Mouse (Mus musculus): ENCODE data around the gene Hivep3. TPM values are rescaled to one million over a fixed set of nuclear protein-coding genes. Genes with fewer than 3 reads are reported as not detected.
A peak's percentile ranks its signal among the peaks of the same experiment; 100 is the strongest.

Gene Hivep3
- total and polyA plus RNA-seq, 3 experiments = 5.1 to 8.2 (median 6.0) TPM

DNA sequence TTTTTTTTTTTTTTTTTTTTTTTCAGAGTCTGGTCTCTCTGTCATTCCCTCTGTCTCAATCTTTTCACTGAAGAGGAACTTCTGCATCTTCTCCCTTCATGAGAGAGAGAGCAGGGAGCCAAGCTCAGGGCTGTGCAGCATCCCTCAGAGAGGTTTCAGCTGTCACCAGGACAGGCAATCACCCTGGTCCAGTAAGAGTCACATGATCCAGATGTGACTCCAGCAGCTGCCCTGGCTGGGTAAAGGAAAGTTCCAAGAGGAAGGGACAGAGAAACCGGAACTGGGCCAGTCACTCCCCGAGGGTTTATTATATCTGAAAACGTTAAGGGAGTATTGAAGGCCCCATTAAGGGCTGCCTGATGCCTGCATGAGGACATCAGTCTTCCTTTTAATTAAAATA is 25.8 kb upstream of the Hivep3 start:
- DNase-seq = peak; percentile 51 to 66
- no peaks in the 10 kb centered on the region for H3K79me2 ChIP-seq (replicated peaks; ENCODE audit: control insufficient read depth, insufficient read depth, low read length)

GRCm38 (mm10) chr4:119710208-119710607 is 23.4 kb upstream of the Hivep3 start:
- intact Hi-C loops (cut with DNase I) = no loop called here
- TF ChIP-seq POLR2A (IDR thresholded peaks at IDR 0.05; ENCODE audit: insufficient read depth, low read depth, low read length) (no peak), EP300 (IDR thresholded peaks at IDR 0.05; ENCODE audit: insufficient read depth, low read depth, low read length) (no peak), CTCF (IDR thresholded peaks at IDR 0.05) (no peak)
- 73% methylated on average over 4 of the region's 4 CpGs for WGBS
- Histone ChIP-seq H3K9ac (ENCODE audit: low read depth, low read length) (no peak overlapping the region), H3K4me3 (no peak overlapping the region), H3K27ac (no peak overlapping the region), H3K27me3 (ENCODE audit: control insufficient read depth, insufficient read depth, low read length) (no peaks in the 10 kb centered on the region), H3K79me2 (replicated peaks; ENCODE audit: control insufficient read depth, insufficient read depth, low read length) (no peaks in the 10 kb centered on the region), H3K36me3 (ENCODE audit: control insufficient read depth, insufficient read depth, low read length) (no peaks in the 10 kb centered on the region), H3K4me1 (ENCODE audit: control insufficient read depth, insufficient read depth, low read length) (no peaks in the 10 kb centered on the region)
- DNase-seq = no peak

More for the DNA sequence above, 25.8 kb upstream of the Hivep3 start:
- no peaks in the 10 kb centered on the region for H3K36me3 ChIP-seq (ENCODE audit: control insufficient read depth, insufficient read depth, low read length)
- no peak overlapping the region for H3K4me3 ChIP-seq
- H3K4me1 ChIP-seq (ENCODE audit: control insufficient read depth, insufficient read depth, low read length) = no peaks in the 10 kb centered on the region
- TF ChIP-seq POLR2A (IDR thresholded peaks at IDR 0.05; ENCODE audit: insufficient read depth, low read depth, low read length) (no peak), CTCF (IDR thresholded peaks at IDR 0.05) (no peak), EP300 (IDR thresholded peaks at IDR 0.05; ENCODE audit: insufficient read depth, low read depth, low read length) (no peak)
- 30% methylated on average over 3 of the region's 3 CpGs for WGBS
- H3K9ac ChIP-seq (ENCODE audit: low read depth, low read length) = no peak overlapping the region
- no peak overlapping the region for H3K27ac ChIP-seq
- no peaks in the 10 kb centered on the region for H3K27me3 ChIP-seq (ENCODE audit: control insufficient read depth, insufficient read depth, low read length)
- intact Hi-C loops (cut with DNase I) = no loop called here

DNA sequence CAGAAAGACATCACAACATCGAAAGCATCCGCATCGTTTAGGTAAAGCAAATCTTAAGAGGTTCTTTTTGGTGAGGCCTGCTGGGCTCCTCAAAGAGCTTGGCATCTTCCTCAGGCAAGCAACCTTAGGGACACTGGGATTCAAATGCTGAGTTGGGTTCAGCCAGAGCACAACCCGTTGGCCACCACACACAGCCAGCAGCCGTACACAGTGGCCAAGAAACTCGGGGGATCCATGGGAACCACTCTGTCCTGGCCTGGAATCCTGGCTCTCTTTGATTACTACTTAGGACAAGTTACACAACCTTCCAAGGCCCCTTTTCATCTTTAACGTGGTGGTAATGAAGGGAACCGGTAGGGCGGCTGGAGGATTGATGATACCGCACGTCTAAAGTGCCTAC is 16.1 kb upstream of the Hivep3 start:
- Histone ChIP-seq H3K27ac (no peak overlapping the region), H3K4me3 (no peak overlapping the region), H3K36me3 (ENCODE audit: control insufficient read depth, insufficient read depth, low read length) (no peaks in the 10 kb centered on the region), H3K27me3 (ENCODE audit: control insufficient read depth, insufficient read depth, low read length) (no peaks in the 10 kb centered on the region), H3K79me2 (replicated peaks; ENCODE audit: control insufficient read depth, insufficient read depth, low read length) (no peaks in the 10 kb centered on the region), H3K4me1 (ENCODE audit: control insufficient read depth, insufficient read depth, low read length) (peaks cover 2% of the 10 kb centered on the region), H3K9ac (ENCODE audit: low read depth, low read length) (no peak overlapping the region)
- TF ChIP-seq CTCF (IDR thresholded peaks at IDR 0.05) = no peak
- no peak for TF ChIP-seq POLR2A (IDR thresholded peaks at IDR 0.05; ENCODE audit: insufficient read depth, low read depth, low read length)
- TF ChIP-seq EP300 (IDR thresholded peaks at IDR 0.05; ENCODE audit: insufficient read depth, low read depth, low read length) = no peak
- intact Hi-C loops (cut with DNase I) = no loop called here
- 84% methylated on average over 11 of the region's 11 CpGs for WGBS
- DNase-seq = peak; percentile 51 to 70

GRCm38 (mm10) chr4:119721531-119721930 is 12.1 kb upstream of the Hivep3 start:
- TF ChIP-seq EP300 (IDR thresholded peaks at IDR 0.05; ENCODE audit: insufficient read depth, low read depth, low read length) = no peak
- TF ChIP-seq POLR2A (IDR thresholded peaks at IDR 0.05; ENCODE audit: insufficient read depth, low read depth, low read length) = no peak
- no peak for TF ChIP-seq CTCF (IDR thresholded peaks at IDR 0.05)
- intact Hi-C loops (cut with DNase I) = no loop called here
- H3K4me1 ChIP-seq (ENCODE audit: control insufficient read depth, insufficient read depth, low read length) = peaks cover 2% of the 10 kb centered on the region
- H3K79me2 ChIP-seq (replicated peaks; ENCODE audit: control insufficient read depth, insufficient read depth, low read length) = no peaks in the 10 kb centered on the region
- H3K27ac ChIP-seq = no peak overlapping the region
- 77% methylated on average over 3 of the region's 3 CpGs for WGBS
- H3K36me3 ChIP-seq (ENCODE audit: control insufficient read depth, insufficient read depth, low read length) = no peaks in the 10 kb centered on the region
- H3K9ac ChIP-seq (ENCODE audit: low read depth, low read length) = no peak overlapping the region
- no peak overlapping the region for H3K4me3 ChIP-seq
- no peak for DNase-seq
- H3K27me3 ChIP-seq (ENCODE audit: control insufficient read depth, insufficient read depth, low read length) = no peaks in the 10 kb centered on the region

- Histone ChIP-seq H3K9ac (ENCODE audit: low read depth, low read length) (no peak overlapping the region), H3K36me3 (ENCODE audit: control insufficient read depth, insufficient read depth, low read length) (no peaks in the 10 kb centered on the region), H3K4me3 (no peak overlapping the region), H3K27ac (no peak overlapping the region), H3K27me3 (ENCODE audit: control insufficient read depth, insufficient read depth, low read length) (no peaks in the 10 kb centered on the region), H3K4me1 (ENCODE audit: control insufficient read depth, insufficient read depth, low read length) (no peaks in the 10 kb centered on the region), H3K79me2 (replicated peaks; ENCODE audit: control insufficient read depth, insufficient read depth, low read length) (no peaks in the 10 kb centered on the region)
- 21% methylated on average over 5 of the region's 5 CpGs for WGBS
- no peak for DNase-seq
- no peak for TF ChIP-seq CTCF (IDR thresholded peaks at IDR 0.05)
- TF ChIP-seq POLR2A (IDR thresholded peaks at IDR 0.05; ENCODE audit: insufficient read depth, low read depth, low read length) = no peak
- TF ChIP-seq EP300 (IDR thresholded peaks at IDR 0.05; ENCODE audit: insufficient read depth, low read depth, low read length) = no peak
- intact Hi-C loops (cut with DNase I) = no loop called here
Measured at GRCm38 (mm10) chr4:119726074-119726473, 7.5 kb upstream of the Hivep3 start.

GRCm38 (mm10) chr4:119727871-119728270 is 5.7 kb upstream of the Hivep3 start:
- H3K4me3 ChIP-seq = no peak overlapping the region
- no peaks in the 10 kb centered on the region for H3K79me2 ChIP-seq (replicated peaks; ENCODE audit: control insufficient read depth, insufficient read depth, low read length)
- 93% methylated on average over 2 of the region's 2 CpGs for WGBS
- H3K36me3 ChIP-seq (ENCODE audit: control insufficient read depth, insufficient read depth, low read length) = no peaks in the 10 kb centered on the region
- no peak overlapping the region for H3K9ac ChIP-seq (ENCODE audit: low read depth, low read length)
- H3K27ac ChIP-seq = no peak overlapping the region
- H3K4me1 ChIP-seq (ENCODE audit: control insufficient read depth, insufficient read depth, low read length) = no peaks in the 10 kb centered on the region; the same call in 1 of the 2 replicates
- no peaks in the 10 kb centered on the region for H3K27me3 ChIP-seq (ENCODE audit: control insufficient read depth, insufficient read depth, low read length)
- intact Hi-C loops (cut with DNase I) = no loop called here
- DNase-seq = no peak
- TF ChIP-seq EP300 (IDR thresholded peaks at IDR 0.05; ENCODE audit: insufficient read depth, low read depth, low read length) (no peak), POLR2A (IDR thresholded peaks at IDR 0.05; ENCODE audit: insufficient read depth, low read depth, low read length) (no peak), CTCF (IDR thresholded peaks at IDR 0.05) (no peak)
